Mouse (Mus musculus): ENCODE measurements around the gene Map3k5. TPM values are rescaled to one million over a fixed set of nuclear protein-coding genes. Genes with fewer than 3 reads are reported as not detected.

The Map3k5 gene
- polyA plus RNA-seq, 1 experiment from 2014 or later = 0.65 TPM

GRCm38 (mm10) chr10:20111508-20111907 lies 177.2 kb downstream of the Map3k5 start:
- ATAC-seq (ENCODE audit: low FRiP score) = no peak
- no peak overlapping the region for H3K27ac ChIP-seq
- H3K4me3 ChIP-seq = no peak overlapping the region
- no peaks in the 10 kb centered on the region for H3K4me1 ChIP-seq (replicated peaks)
- H3K9ac ChIP-seq = no peak overlapping the region
- WGBS = 92% methylated on average over 5 of the region's 5 CpGs
- H3K9me3 ChIP-seq = no peaks in the 10 kb centered on the region
- no peaks in the 10 kb centered on the region for H3K27me3 ChIP-seq
- no peaks in the 10 kb centered on the region for H3K36me3 ChIP-seq
- no peak overlapping the region for H3K4me2 ChIP-seq

GRCm38 (mm10) chr10:20112026-20112973 lies 178.0 kb downstream of the Map3k5 start:
- 85% methylated on average over 18 of the region's 18 CpGs for WGBS
- Histone ChIP-seq H3K9ac (no peak overlapping the region), H3K9me3 (no peaks in the 10 kb centered on the region), H3K27me3 (no peaks in the 10 kb centered on the region), H3K27ac (no peak overlapping the region), H3K4me2 (no peak overlapping the region), H3K4me1 (replicated peaks) (no peaks in the 10 kb centered on the region), H3K36me3 (no peaks in the 10 kb centered on the region), H3K4me3 (no peak overlapping the region)
- ATAC-seq (ENCODE audit: low FRiP score) = no peak

GRCm38 (mm10) chr10:20119504-20120425 lies 185.5 kb downstream of the Map3k5 start:
- Histone ChIP-seq H3K27ac (no peak overlapping the region), H3K9me3 (no peaks in the 10 kb centered on the region), H3K9ac (no peak overlapping the region), H3K4me1 (replicated peaks) (no peaks in the 10 kb centered on the region), H3K4me2 (no peak overlapping the region), H3K27me3 (no peaks in the 10 kb centered on the region), H3K36me3 (no peaks in the 10 kb centered on the region), H3K4me3 (no peak overlapping the region)
- WGBS = 92% methylated on average over 15 of the region's 15 CpGs
- ATAC-seq (ENCODE audit: low FRiP score) = no peak

GRCm38 (mm10) chr10:20121981-20122380 lies 187.7 kb downstream of the Map3k5 start:
- H3K27me3 ChIP-seq = no peaks in the 10 kb centered on the region
- no peaks in the 10 kb centered on the region for H3K36me3 ChIP-seq
- 86% methylated on average over 4 of the region's 4 CpGs for whole genome bisulfite sequencing
- no peak overlapping the region for H3K4me3 ChIP-seq
- H3K9ac ChIP-seq = no peak overlapping the region
- no peaks in the 10 kb centered on the region for H3K9me3 ChIP-seq
- H3K4me1 ChIP-seq (replicated peaks) = no peaks in the 10 kb centered on the region
- ATAC-seq (ENCODE audit: low FRiP score) = no peak
- no peak overlapping the region for H3K27ac ChIP-seq
- H3K4me2 ChIP-seq = no peak overlapping the region

GRCm38 (mm10) chr10:20123401-20123800 lies 189.1 kb downstream of the Map3k5 start:
- no peak overlapping the region for H3K4me3 ChIP-seq
- H3K36me3 ChIP-seq = no peaks in the 10 kb centered on the region
- no peaks in the 10 kb centered on the region for H3K27me3 ChIP-seq
- H3K9ac ChIP-seq = 0 out of 2 replicates have a peak overlapping the region, but pooled peaks have one; percentile 1
- no peaks in the 10 kb centered on the region for H3K9me3 ChIP-seq
- H3K4me2 ChIP-seq = no peak overlapping the region
- H3K4me1 ChIP-seq (replicated peaks) = no peaks in the 10 kb centered on the region
- H3K27ac ChIP-seq = peak overlapping the region; percentile 31; the same call in 1 of the 2 replicates
- 37% methylated on average over 9 of the region's 9 CpGs for WGBS
- ATAC-seq (ENCODE audit: low FRiP score) = 0 out of 2 replicates have a peak, but pooled peaks have one; percentile 36

GRCm38 (mm10) chr10:20124576-20124975 lies 190.3 kb downstream of the Map3k5 start:
- Histone ChIP-seq H3K4me2 (no peak overlapping the region), H3K4me3 (no peak overlapping the region), H3K27ac (no peak overlapping the region), H3K4me1 (replicated peaks) (no peaks in the 10 kb centered on the region), H3K9me3 (no peaks in the 10 kb centered on the region), H3K27me3 (no peaks in the 10 kb centered on the region), H3K9ac (no peak overlapping the region), H3K36me3 (no peaks in the 10 kb centered on the region)
- 87% methylated on average over 12 of the region's 12 CpGs for WGBS
- no peak for ATAC-seq (ENCODE audit: low FRiP score)

- Histone ChIP-seq H3K4me1 (replicated peaks) (no peaks in the 10 kb centered on the region), H3K4me3 (no peak overlapping the region), H3K9ac (no peak overlapping the region), H3K27ac (no peak overlapping the region), H3K4me2 (no peak overlapping the region), H3K9me3 (no peaks in the 10 kb centered on the region), H3K36me3 (no peaks in the 10 kb centered on the region), H3K27me3 (no peaks in the 10 kb centered on the region)
- ATAC-seq (ENCODE audit: low FRiP score) = peak; percentile 62
- WGBS = 49% methylated on average over 4 of the region's 4 CpGs
Observed at GRCm38 (mm10) chr10:20125226-20125625, 191.0 kb downstream of the Map3k5 start.

- no peak overlapping the region for H3K4me2 ChIP-seq
- ATAC-seq (ENCODE audit: low FRiP score) = no peak
- WGBS = 89% methylated on average over 12 of the region's 12 CpGs
Observed at GRCm38 (mm10) chr10:20132933-20133652, 198.8 kb downstream of the Map3k5 start.

GRCm38 (mm10) chr10:20135350-20136058 lies 201.2 kb downstream of the Map3k5 start:
- Histone ChIP-seq H3K9ac (no peak overlapping the region), H3K4me3 (no peak overlapping the region), H3K4me1 (replicated peaks) (no peaks in the 10 kb centered on the region), H3K36me3 (no peaks in the 10 kb centered on the region), H3K4me2 (no peak overlapping the region), H3K9me3 (no peaks in the 10 kb centered on the region), H3K27me3 (0 out of 2 replicates have a peak, but pooled peaks cover 4% of the 10 kb centered on the region), H3K27ac (no peak overlapping the region)
- 86% methylated on average over 15 of the region's 15 CpGs for WGBS
- ATAC-seq (ENCODE audit: low FRiP score) = no peak

More at GRCm38 (mm10) chr10:20132933-20133652, 198.8 kb downstream of the Map3k5 start:
- H3K9ac ChIP-seq = no peak overlapping the region
- H3K4me1 ChIP-seq (replicated peaks) = no peaks in the 10 kb centered on the region
- H3K27ac ChIP-seq = no peak overlapping the region
- no peaks in the 10 kb centered on the region for H3K36me3 ChIP-seq
- H3K27me3 ChIP-seq = no peaks in the 10 kb centered on the region
- H3K4me3 ChIP-seq = no peak overlapping the region
- H3K9me3 ChIP-seq = no peaks in the 10 kb centered on the region

- Histone ChIP-seq H3K9me3 (no peaks in the 10 kb centered on the region), H3K27me3 (0 out of 2 replicates have a peak, but pooled peaks cover 7% of the 10 kb centered on the region), H3K27ac (no peak overlapping the region), H3K4me1 (replicated peaks) (no peaks in the 10 kb centered on the region), H3K36me3 (no peaks in the 10 kb centered on the region), H3K4me3 (no peak overlapping the region), H3K4me2 (no peak overlapping the region), H3K9ac (no peak overlapping the region)
- 92% methylated on average over 1 of the region's 1 CpGs for WGBS
- ATAC-seq (ENCODE audit: low FRiP score) = no peak
Observed at GRCm38 (mm10) chr10:20136505-20136904, 202.2 kb downstream of the Map3k5 start.

- H3K36me3 ChIP-seq = no peaks in the 10 kb centered on the region
- H3K9ac ChIP-seq = no peak overlapping the region
- no peak for ATAC-seq (ENCODE audit: low FRiP score)
- no peak overlapping the region for H3K4me3 ChIP-seq
- WGBS = 36% methylated on average over 17 of the region's 17 CpGs
- H3K9me3 ChIP-seq = no peaks in the 10 kb centered on the region
- H3K27me3 ChIP-seq = peaks cover 22% of the 10 kb centered on the region
- H3K27ac ChIP-seq = no peak overlapping the region
- no peaks in the 10 kb centered on the region for H3K4me1 ChIP-seq (replicated peaks)
- peak overlapping the region; percentile 5; the same call in 1 of the 2 replicates for H3K4me2 ChIP-seq
Observed at GRCm38 (mm10) chr10:20141376-20141775, 207.1 kb downstream of the Map3k5 start.

Data from hindbrain, embryonic 13.5 days (tissue).